Mouse (Mus musculus) ovary, postnatal 10 days (tissue): ENCODE measurements around the gene Anp32e.
"Not testable (repeated sequence)": the region's sequence is repeated elsewhere in the genome, so short reads cannot be mapped to it uniquely, and the experiment has no call there.

Experiments
- DNase-seq: peaks from one replicate; pipeline ENCODE4 v3.0.0; 2022; ENCODE audit warnings: low spot score

The Anp32e gene

GRCm38 (mm10) chr3:95944742-95945141, 15.7 kb downstream of the Anp32e start:
- DNase-seq = no peak

DNA sequence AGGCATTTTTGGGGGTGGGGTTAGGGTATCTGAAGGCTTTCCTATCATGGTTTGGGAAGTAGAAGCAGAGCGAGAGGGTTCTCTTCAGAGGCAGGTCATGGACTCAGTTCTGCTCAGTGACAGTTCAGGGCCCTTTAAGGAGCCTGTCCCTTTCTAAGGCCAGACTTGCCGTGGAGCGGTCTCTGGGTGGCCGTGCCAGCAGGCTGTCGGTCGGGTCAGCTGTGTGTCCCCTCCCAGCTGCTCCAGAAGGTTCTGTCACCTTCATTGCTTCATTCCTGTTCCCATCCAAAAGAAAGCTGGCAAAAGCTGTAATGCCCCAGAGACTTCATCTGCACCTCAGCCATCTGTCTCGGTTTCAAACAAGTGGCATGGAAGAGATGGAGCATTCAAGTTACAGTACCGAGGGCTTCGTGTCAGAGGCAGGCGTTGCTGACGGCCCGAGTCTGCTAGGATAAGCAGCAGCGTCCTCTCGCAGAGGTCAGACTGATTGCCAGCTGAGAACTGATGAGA, 16.7 kb downstream of the Anp32e start:
- no peak for DNase-seq

- no peak for DNase-seq
Observed at GRCm38 (mm10) chr3:95948325-95948724, 19.3 kb downstream of the Anp32e start.

DNA sequence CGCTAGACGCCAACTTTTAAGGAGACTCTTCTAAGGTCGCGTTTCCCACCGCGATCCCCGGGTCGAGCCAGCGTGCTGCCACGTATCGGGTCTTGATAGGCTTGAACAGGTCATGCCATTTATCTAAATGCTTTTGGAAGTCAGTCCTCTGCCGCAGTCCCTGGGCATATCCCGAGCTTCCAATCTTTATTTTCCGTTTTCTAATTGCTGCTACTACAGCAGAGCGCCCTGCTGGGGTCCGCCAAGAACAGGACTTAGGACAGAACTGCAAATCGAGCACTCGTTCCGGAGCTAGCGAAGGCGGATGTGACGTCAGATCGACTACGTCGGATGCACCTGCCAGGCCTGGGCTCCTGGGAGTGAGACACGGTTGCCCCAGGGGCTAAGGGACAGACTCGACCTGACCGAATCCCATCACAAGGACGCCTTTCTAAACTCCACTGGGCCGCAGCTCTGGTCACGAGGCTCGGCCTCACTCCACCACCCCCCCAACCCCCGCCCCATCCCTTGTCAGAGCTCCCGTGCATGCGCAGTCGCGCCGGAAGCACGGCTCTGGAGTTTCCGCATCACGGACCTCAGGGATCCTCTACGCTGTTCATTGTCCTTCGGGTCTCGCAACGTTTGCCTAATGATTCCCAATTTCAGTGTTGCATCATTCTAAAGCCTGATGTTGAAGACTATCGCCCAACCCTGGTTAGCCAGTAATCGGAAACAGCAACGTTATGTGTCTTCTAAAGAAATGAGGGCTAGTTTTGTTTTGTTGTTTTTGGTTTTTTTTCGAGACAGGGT, 21.9 kb downstream of the Anp32e start:
- DNase-seq = peak; percentile 81

- not testable (repeated sequence) for DNase-seq
Observed at GRCm38 (mm10) chr3:95951566-95951965, 22.5 kb downstream of the Anp32e start.

DNA sequence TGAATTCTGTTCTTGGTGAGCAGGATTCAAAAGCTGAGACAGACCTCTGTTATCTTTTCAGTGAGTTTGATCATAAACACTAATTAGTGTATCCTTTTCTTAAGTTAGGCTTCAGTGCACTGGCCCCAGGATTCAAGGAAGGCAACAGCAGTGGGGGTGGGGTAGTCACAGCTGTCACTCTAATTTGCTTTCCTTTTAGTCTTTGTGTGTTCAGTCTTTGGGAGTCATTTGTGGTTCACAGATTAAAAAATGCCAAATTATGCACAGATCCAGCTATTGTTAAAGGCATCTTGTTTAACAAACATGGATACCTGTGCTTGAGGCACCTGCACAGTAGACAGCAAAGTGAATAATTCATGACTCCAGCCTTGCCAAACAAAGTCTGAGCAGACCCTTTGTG, 24.0 kb downstream of the Anp32e start:
- DNase-seq = no peak

DNA sequence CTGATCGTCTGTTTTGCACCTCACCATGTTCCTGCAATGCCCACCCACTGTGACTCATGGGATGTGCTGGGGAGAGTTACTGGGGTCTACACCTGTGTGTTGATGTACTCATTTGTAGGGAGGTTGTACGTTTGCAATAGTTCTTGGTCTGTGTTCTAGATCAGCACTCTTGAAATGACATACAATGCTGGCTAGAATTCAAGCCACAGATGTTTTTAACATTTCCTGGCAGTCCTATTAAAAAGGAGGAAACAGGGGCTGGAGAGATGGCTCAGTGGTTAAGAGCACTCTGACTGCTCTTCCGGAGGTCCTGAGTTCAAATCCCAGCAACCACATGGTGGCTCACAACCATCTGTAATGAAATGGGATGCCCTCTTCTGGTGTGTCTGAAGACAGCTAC, 24.5 kb downstream of the Anp32e start:
- no peak for DNase-seq

- not testable (repeated sequence) for DNase-seq
Observed at GRCm38 (mm10) chr3:95954648-95955173, 25.7 kb downstream of the Anp32e start.

- DNase-seq = no peak
Observed at GRCm38 (mm10) chr3:95955318-95955717, 26.3 kb downstream of the Anp32e start.

DNA sequence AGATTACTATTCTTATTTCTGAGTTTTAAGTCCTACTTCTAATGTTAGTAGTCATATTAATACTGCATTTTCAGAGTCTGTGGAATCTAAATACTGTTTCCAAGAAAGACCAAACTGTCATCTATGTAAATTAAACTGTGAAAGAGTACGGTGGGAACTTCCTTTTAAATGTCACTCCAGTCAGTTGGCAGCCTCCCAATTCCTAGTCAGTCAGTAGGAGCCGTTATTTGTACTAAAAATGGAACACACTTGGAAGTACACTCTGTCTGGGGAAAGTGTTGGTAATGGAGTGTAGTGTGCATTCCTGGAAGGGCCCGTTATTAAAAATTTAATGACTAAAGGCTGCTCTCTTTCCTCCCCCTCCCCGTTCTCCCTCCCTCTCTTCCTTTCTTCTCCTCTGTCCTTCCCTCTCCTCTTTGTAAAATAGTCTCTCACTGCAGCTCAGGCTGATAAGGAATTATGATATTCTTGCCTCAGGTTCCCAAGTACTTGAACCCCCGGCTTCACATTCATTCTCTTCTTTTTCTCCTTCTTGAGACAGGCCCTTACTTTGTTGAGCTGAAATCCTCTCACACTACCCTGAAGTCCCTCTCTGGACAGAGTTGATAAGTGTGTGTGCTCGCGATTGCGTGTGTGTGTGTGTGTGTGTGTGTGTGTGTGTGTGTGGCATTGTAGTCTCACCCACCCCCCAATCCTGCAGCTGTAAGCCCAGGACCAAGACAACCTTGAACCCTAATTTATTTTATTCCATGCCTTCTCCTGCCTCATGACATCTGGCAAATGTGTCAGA, 28.5 kb downstream of the Anp32e start:
- DNase-seq = no peak

DNA sequence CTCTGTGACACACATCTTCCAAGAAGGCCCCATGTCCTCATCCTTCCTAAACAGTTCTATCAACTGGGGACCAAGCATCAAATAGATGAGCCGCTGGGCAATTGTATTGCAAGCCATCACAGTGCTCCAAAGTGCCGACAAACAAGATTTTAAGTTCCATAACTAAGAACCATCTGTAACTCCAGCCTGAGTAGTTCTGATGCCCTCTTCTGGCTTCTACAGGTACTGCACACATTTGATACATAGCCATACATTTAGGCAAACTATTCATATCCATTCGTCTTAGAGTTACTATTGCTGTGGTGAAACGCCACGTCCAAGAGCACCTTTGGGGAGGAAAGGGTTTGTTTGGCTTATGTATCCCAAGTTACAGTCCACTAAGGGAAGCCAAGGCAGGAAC, 30.0 kb downstream of the Anp32e start:
- no peak for DNase-seq

GRCm38 (mm10) chr3:95959807-95960206, 30.8 kb downstream of the Anp32e start:
- no peak for DNase-seq

DNA sequence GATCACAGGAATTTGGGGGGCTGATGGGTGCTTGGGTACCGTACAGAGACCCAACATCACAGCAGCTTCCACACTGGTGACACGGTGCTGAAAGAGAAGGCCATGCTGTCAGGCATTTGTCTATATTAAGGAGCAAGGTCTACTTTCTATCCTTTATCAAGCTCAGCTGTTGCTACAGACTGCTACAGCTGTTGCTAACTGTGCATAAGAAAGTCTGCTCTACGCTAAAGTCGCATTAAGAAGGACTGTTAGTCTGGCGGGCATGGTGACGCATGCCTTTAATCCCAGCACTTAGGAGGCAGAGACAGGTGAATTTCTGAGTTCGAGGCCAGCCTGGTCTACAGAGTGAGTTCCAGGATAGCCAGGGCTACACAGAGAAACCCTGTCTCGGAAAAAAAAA, 33.1 kb downstream of the Anp32e start:
- DNase-seq = not testable (repeated sequence)

GRCm38 (mm10) chr3:95963230-95963629, 34.2 kb downstream of the Anp32e start:
- no peak for DNase-seq

GRCm38 (mm10) chr3:95963681-95964080, 34.6 kb downstream of the Anp32e start:
- no peak for DNase-seq

GRCm38 (mm10) chr3:95965518-95966451, 36.7 kb downstream of the Anp32e start:
- no peak for DNase-seq

GRCm38 (mm10) chr3:95969277-95969676, 40.2 kb downstream of the Anp32e start:
- DNase-seq = no peak

DNA sequence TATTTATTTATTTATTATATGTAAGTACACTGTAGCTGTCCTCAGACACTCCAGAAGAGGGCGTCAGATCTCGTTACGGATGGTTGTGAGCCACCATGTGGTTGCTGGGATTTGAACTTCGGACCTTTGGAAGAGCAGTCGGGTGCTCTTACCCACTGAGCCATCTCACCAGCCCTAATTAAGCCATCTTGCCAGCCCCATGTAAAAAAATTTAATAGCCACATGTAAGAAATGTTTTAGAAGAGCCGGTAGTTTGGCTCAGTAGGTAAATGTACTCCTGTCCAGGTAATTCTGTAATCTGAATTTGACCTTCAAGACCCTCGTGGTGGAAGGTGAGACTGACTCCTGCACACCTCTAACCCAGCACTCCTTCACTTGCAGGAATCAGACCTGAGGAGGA, 41.6 kb downstream of the Anp32e start:
- not testable (repeated sequence) for DNase-seq

DNA sequence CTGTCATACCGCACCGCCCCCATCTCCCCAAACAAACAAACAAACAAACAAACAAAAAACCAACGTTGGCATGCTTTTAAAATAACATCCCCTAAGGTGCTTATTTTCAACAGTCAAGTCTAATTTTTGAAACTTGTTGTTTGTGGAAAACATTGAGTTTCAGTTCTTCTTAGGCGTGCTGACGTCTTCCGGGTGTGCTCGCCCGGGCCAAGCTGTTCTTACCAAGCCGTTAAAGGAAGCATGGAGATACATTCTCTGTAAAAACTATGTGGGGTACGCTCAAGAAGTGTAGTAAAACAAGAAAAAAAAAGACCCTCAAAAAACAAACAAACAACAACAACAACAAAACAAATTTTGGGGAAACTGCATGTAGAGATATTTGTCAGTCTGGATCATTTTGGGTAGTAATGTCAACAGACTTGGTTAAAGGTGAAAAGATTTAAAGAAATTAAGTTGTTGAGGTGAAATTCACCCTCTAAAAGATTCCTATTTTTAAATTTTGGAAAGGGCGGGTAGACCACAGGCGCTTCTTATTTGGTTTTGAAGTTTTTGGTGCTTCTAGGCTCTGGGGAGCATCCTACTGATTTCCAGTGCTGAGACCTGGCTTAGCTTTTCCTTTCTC, 43.3 kb downstream of the Anp32e start:
- DNase-seq = no peak

GRCm38 (mm10) chr3:95972873-95973634, 44.0 kb downstream of the Anp32e start:
- no peak for DNase-seq

GRCm38 (mm10) chr3:95977079-95977478, 48.0 kb downstream of the Anp32e start:
- no peak for DNase-seq
